Mouse (Mus musculus): ENCODE data around the gene Flii.

- TF ChIP-seq CTCF (IDR thresholded peaks at IDR 0.05; ENCODE audit: borderline replicate concordance, insufficient read depth, low read length) (no peak), POLR2A (IDR thresholded peaks at IDR 0.05; ENCODE audit: low read depth, low read length) (peak; percentile 61)
Observed at GRCm38 (mm10) chr11:60698806-60699523, 28.1 kb downstream of the Flii start.
